Mouse (Mus musculus): ENCODE measurements around the gene Zfp39. TPM values are rescaled to one million over a fixed set of nuclear protein-coding genes. Genes with fewer than 3 reads are reported as not detected.

Zfp39 gene
- total and polyA plus RNA-seq, 3 experiments: 5.7 to 6.8 (median 6.7) TPM

GRCm38 (mm10) chr11:58867039-58867953, 36.7 kb downstream of the Zfp39 start, which contains the start of gene 2810021J22Rik (continued):
- peak; percentile 84 for TF ChIP-seq HCFC1 (IDR thresholded peaks at IDR 0.05; ENCODE audit: low read depth, low read length)
- TF ChIP-seq EP300 (IDR thresholded peaks at IDR 0.05; ENCODE audit: low read length): no peak
- TF ChIP-seq POLR2AphosphoS2 (IDR thresholded peaks at IDR 0.05; ENCODE audit: low read depth, low read length): no peak; the same call in 1 of the 2 replicates
- TF ChIP-seq USF1 (IDR thresholded peaks at IDR 0.05; ENCODE audit: low read depth, low read length): no peak
- no peak for TF ChIP-seq SMC3 (IDR thresholded peaks at IDR 0.05; ENCODE audit: low read depth, low read length)
- TF ChIP-seq ZMIZ1 (IDR thresholded peaks at IDR 0.05; ENCODE audit: low read depth, low read length): peak; percentile 58
- TF ChIP-seq MXI1 (IDR thresholded peaks at IDR 0.05; ENCODE audit: low read depth, low read length): peak; percentile 73
- peak; percentile 47; the same call in 1 of the 2 replicates for TF ChIP-seq ETS1 (conservative IDR thresholded peaks at IDR 0.05; ENCODE audit: low read depth, low read length)
- no peak for TF ChIP-seq GABPA (IDR thresholded peaks at IDR 0.05; ENCODE audit: insufficient replicate concordance, low read depth, low read length)
- TF ChIP-seq ELF1 (IDR thresholded peaks at IDR 0.05; ENCODE audit: low read depth, low read length): peak; percentile 95
- TF ChIP-seq CHD1 (IDR thresholded peaks at IDR 0.05; ENCODE audit: low read depth, low read length): peak; percentile 50; the same call in 1 of the 2 replicates
- TF ChIP-seq MAX (IDR thresholded peaks at IDR 0.05; ENCODE audit: low read length): peak; percentile 24; the same call in 1 of the 2 replicates
- no peak for TF ChIP-seq PAX5 (IDR thresholded peaks at IDR 0.05; ENCODE audit: low read length)
- TF ChIP-seq POLR2A (IDR thresholded peaks at IDR 0.05; ENCODE audit: low read depth, low read length): peak; percentile 92
- no peak for TF ChIP-seq MAFK (IDR thresholded peaks at IDR 0.05; ENCODE audit: insufficient replicate concordance, low read length)
- no peak for TF ChIP-seq RCOR1 (conservative IDR thresholded peaks at IDR 0.05; ENCODE audit: low read depth, low read length)
- no peak for TF ChIP-seq E2F4 (IDR thresholded peaks at IDR 0.05; ENCODE audit: insufficient replicate concordance, low read depth, low read length)
- peak; percentile 61 for TF ChIP-seq NRF1 (IDR thresholded peaks at IDR 0.05; ENCODE audit: low read depth, low read length)
- TF ChIP-seq IRF4 (IDR thresholded peaks at IDR 0.05; ENCODE audit: low read depth, low read length): peak; percentile 76
- TF ChIP-seq NELFE (IDR thresholded peaks at IDR 0.05; ENCODE audit: low read depth, low read length): no peak; the same call in none of the 2 replicates
- peak; percentile 71; the same call in 1 of the 2 replicates for TF ChIP-seq MYC (IDR thresholded peaks at IDR 0.05; ENCODE audit: low read depth, low read length)

DNA sequence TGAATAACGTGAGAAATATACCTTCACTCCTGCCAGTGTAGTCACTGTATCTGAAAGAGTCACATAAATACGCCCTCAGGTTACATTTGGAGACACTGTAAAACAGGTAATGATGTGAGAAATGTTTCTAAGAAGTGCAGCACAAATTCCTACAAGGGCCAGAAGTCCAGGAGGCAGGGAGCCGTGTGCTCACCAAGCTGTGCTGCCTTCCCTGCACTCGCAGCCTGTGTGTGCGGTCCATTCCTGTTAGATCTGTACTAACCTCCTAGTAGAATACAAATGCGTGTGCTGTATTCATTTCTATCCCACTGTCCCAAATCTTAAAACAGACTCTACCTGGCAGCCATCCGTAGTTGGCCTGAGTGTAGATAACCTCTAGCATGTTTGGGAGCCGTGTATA, 43.3 kb downstream of the Zfp39 start:
- Histone ChIP-seq H3K4me3 (replicated peaks in 1 of 3; ENCODE audit: low read depth in 2 of 3, low read length in 2 of 3, poor library complexity in 1 of 3) (no peak overlapping the region), H3K9ac (ENCODE audit: insufficient read depth, low read depth) (no peak overlapping the region), H3K4me1 (ENCODE audit: control insufficient read depth in 1 of 2, insufficient read depth in 2 of 2) (no peaks in the 10 kb centered on the region), H3K27me3 (replicated peaks) (no peaks in the 10 kb centered on the region), H3K36me3 (replicated peaks in 1 of 2; ENCODE audit: control insufficient read depth in 1 of 2, insufficient read depth in 1 of 2, low read length in 1 of 2) (peaks cover 37 to 50% of the 10 kb centered on the region in 2 experiments), H3K79me2 (replicated peaks; ENCODE audit: control insufficient read depth, extremely low read depth, insufficient read depth, poor library complexity, severe bottlenecking) (no peaks in the 10 kb centered on the region), H3K9me3 (replicated peaks; ENCODE audit: low read length) (peaks cover 26% of the 10 kb centered on the region), H3K27ac (ENCODE audit: insufficient read depth, low read depth) (no peak overlapping the region), H3K4me2 (ENCODE audit: insufficient read depth, low read depth, poor library complexity, severe bottlenecking) (no peak overlapping the region)
- in situ Hi-C loops (cut with MboI; ENCODE audit: low pct_ligation_motif_present, low pct_unique_long_range_greater_than_20kb, low sequenced_read_pairs): no loop called here
- dilution Hi-C loops (cut with MboI; ENCODE audit: extremely low pct_ligation_motif_present, extremely low pct_unique_long_range_greater_than_20kb, low sequenced_read_pairs): no loop called here
- DNase-seq (ENCODE audit: extremely low read depth): no peak
- TF ChIP-seq RCOR1 (conservative IDR thresholded peaks at IDR 0.05; ENCODE audit: low read depth, low read length): no peak
- TF ChIP-seq CHD2 (IDR thresholded peaks at IDR 0.05; ENCODE audit: low read length): no peak
- no peak for TF ChIP-seq CHD1 (IDR thresholded peaks at IDR 0.05; ENCODE audit: low read depth, low read length)
- no peak for TF ChIP-seq EP300 (IDR thresholded peaks at IDR 0.05; ENCODE audit: low read length)
- TF ChIP-seq POLR2AphosphoS2 (IDR thresholded peaks at IDR 0.05; ENCODE audit: low read depth, low read length): no peak
- TF ChIP-seq ZC3H11A (IDR thresholded peaks at IDR 0.05; ENCODE audit: low read depth, low read length): no peak
- no peak for TF ChIP-seq ZNF384 (IDR thresholded peaks at IDR 0.05; ENCODE audit: low read depth, low read length)
- TF ChIP-seq RAD21 (IDR thresholded peaks at IDR 0.05; ENCODE audit: low read depth, low read length): no peak
- no peak for TF ChIP-seq E2F4 (IDR thresholded peaks at IDR 0.05; ENCODE audit: insufficient replicate concordance, low read depth, low read length)
- no peak for TF ChIP-seq MXI1 (IDR thresholded peaks at IDR 0.05; ENCODE audit: low read depth, low read length)
- TF ChIP-seq HCFC1 (IDR thresholded peaks at IDR 0.05; ENCODE audit: low read depth, low read length): no peak
- no peak for TF ChIP-seq JUN (IDR thresholded peaks at IDR 0.05; ENCODE audit: insufficient read depth, low read depth, low read length)

All from CH12.LX (cell line).